Mouse (Mus musculus) Muller cell, postnatal 12 days (primary cell): Measurements from ENCODE around the gene 4930558C23Rik.
"Not testable (repeated sequence)": the region's sequence is repeated elsewhere in the genome, so short reads cannot be mapped to it uniquely, and the experiment has no call there.

Source experiments
- DNase-seq: peaks from one replicate; pipeline ENCODE4 v3.0.0-alpha.2; 2015; ENCODE audit errors: inconsistent ontology term

Gene 4930558C23Rik

GRCm38 (mm10) chr3:95402741-95403140 lies at the start of gene 4930558C23Rik:
4930558C23Rik (minus strand) TSS chr3:95402841.
- DNase-seq: no peak

- no peak for DNase-seq
Observed at GRCm38 (mm10) chr3:95450915-95451314, 48.3 kb upstream of the 4930558C23Rik start.

- DNase-seq: no peak
Observed at GRCm38 (mm10) chr3:95450408-95450807, 47.8 kb upstream of the 4930558C23Rik start.

GRCm38 (mm10) chr3:95445311-95445710 lies 42.7 kb upstream of the 4930558C23Rik start:
- DNase-seq: no peak

GRCm38 (mm10) chr3:95442406-95443117 lies 39.9 kb upstream of the 4930558C23Rik start:
- DNase-seq: no peak

GRCm38 (mm10) chr3:95439670-95440069 lies 37.0 kb upstream of the 4930558C23Rik start:
- no peak for DNase-seq

- DNase-seq: not testable (repeated sequence)
Observed at GRCm38 (mm10) chr3:95438636-95439035, 36.0 kb upstream of the 4930558C23Rik start.

GRCm38 (mm10) chr3:95435561-95435960 lies 32.9 kb upstream of the 4930558C23Rik start:
- DNase-seq: no peak

GRCm38 (mm10) chr3:95434983-95435370 lies 32.3 kb upstream of the 4930558C23Rik start:
- DNase-seq: no peak

GRCm38 (mm10) chr3:95434136-95434982 lies 31.7 kb upstream of the 4930558C23Rik start, which contains the start of gene Arnt:
Arnt (plus strand) TSS chr3:95434388.
- peak; percentile 98 for DNase-seq

GRCm38 (mm10) chr3:95433301-95433915 lies 30.8 kb upstream of the 4930558C23Rik start:
- DNase-seq: no peak

- DNase-seq: not testable (repeated sequence)
Observed at GRCm38 (mm10) chr3:95428423-95428822, 25.8 kb upstream of the 4930558C23Rik start.

- DNase-seq: not testable (repeated sequence)
Observed at GRCm38 (mm10) chr3:95427891-95428238, 25.2 kb upstream of the 4930558C23Rik start.

- DNase-seq: not testable (repeated sequence)
Observed at GRCm38 (mm10) chr3:95427117-95427890, 24.7 kb upstream of the 4930558C23Rik start.

GRCm38 (mm10) chr3:95426476-95426875 lies 23.8 kb upstream of the 4930558C23Rik start:
- not testable (repeated sequence) for DNase-seq

- DNase-seq: no peak
Observed at GRCm38 (mm10) chr3:95417866-95418265, 15.2 kb upstream of the 4930558C23Rik start.

GRCm38 (mm10) chr3:95412268-95412667 lies 9.6 kb upstream of the 4930558C23Rik start:
- DNase-seq: no peak

- no peak for DNase-seq
Observed at GRCm38 (mm10) chr3:95408852-95409251, 6.2 kb upstream of the 4930558C23Rik start.

- DNase-seq: peak; percentile 27
Observed at GRCm38 (mm10) chr3:95407728-95408127, 5.1 kb upstream of the 4930558C23Rik start.

- peak; percentile 2 for DNase-seq
Observed at GRCm38 (mm10) chr3:95394385-95394784, 8.3 kb downstream of the 4930558C23Rik start.

- no peak for DNase-seq
Observed at GRCm38 (mm10) chr3:95385401-95386075, 17.1 kb downstream of the 4930558C23Rik start.
